Mouse (Mus musculus) myocyte (in vitro differentiated cells): ENCODE results near the gene Cbfb. TPM values are rescaled to one million over a fixed set of nuclear protein-coding genes. Genes with fewer than 3 reads are reported as not detected.

Experiments used
- H3K27me3 ChIP-seq: one replicate; pipeline ENCODE4 v1.6.1; 2011; ENCODE audit not compliant: control insufficient read depth, insufficient read depth, insufficient read length
- H3K36me3 ChIP-seq: one replicate; pipeline ENCODE4 v1.6.1; 2011; ENCODE audit not compliant: control insufficient read depth, insufficient read depth
- H3K4me2 ChIP-seq: one replicate; pipeline ENCODE4 v1.6.1; 2011; ENCODE audit warnings: low read depth, control low read depth
- H3K4me3 ChIP-seq: one replicate; pipeline ENCODE4 v1.5.1; 2011; ENCODE audit warnings: mild to moderate bottlenecking, control low read depth, moderate library complexity
- H3K79me2 ChIP-seq: one replicate; pipeline ENCODE4 v1.6.1; 2011; ENCODE audit not compliant: control insufficient read depth, insufficient read depth
- H3ac ChIP-seq: one replicate; pipeline ENCODE4 v1.6.1; 2011; ENCODE audit not compliant: control insufficient read depth, insufficient read length
- CEBPB ChIP-seq: IDR thresholded peaks from 2 replicates; pipeline ENCODE4 v1.6.1; 2011; ENCODE audit warnings: mild to moderate bottlenecking, moderate library complexity; ENCODE audit not compliant: poor library complexity, insufficient read depth, severe bottlenecking
- E2F4 ChIP-seq: IDR thresholded peaks from one replicate; pipeline ENCODE4 v1.6.1; 2011; ENCODE audit warnings: mild to moderate bottlenecking, control low read depth, moderate library complexity; ENCODE audit not compliant: insufficient read depth
- MAX ChIP-seq: IDR thresholded peaks from one replicate; pipeline ENCODE4 v1.6.1; 2011; ENCODE audit warnings: low read depth, mild to moderate bottlenecking, control low read depth
- MYOG ChIP-seq, 3 experiments: IDR thresholded peaks; one replicate each; pipeline ENCODE4 v1.6.1; 2011; ENCODE audit warnings: control low read depth in 2 of 3, low read depth in 2 of 3, mild to moderate bottlenecking in 2 of 3; ENCODE audit not compliant: insufficient read length in 2 of 3, control insufficient read depth in 1 of 3, insufficient read depth in 1 of 3
- POLR2A ChIP-seq: IDR thresholded peaks from one replicate; pipeline ENCODE4 v1.6.1; 2011; ENCODE audit warnings: low read depth, mild to moderate bottlenecking, control low read depth, moderate library complexity; ENCODE audit not compliant: insufficient read length
- POLR2AphosphoS2 ChIP-seq: IDR thresholded peaks from one replicate; pipeline ENCODE4 v1.6.1; 2011; ENCODE audit warnings: low read depth, control low read depth; ENCODE audit not compliant: insufficient read length
- REST ChIP-seq: IDR thresholded peaks from one replicate; pipeline ENCODE4 v1.6.1; 2011; ENCODE audit warnings: mild to moderate bottlenecking, control low read depth, moderate library complexity; ENCODE audit not compliant: insufficient read depth, insufficient read length
- SRF ChIP-seq: IDR thresholded peaks from one replicate; pipeline ENCODE4 v1.6.1; 2011; ENCODE audit warnings: low read depth; ENCODE audit not compliant: control insufficient read depth, insufficient read length
- TCF12 ChIP-seq: IDR thresholded peaks from one replicate; pipeline ENCODE4 v1.6.1; 2011; ENCODE audit warnings: mild to moderate bottlenecking, control low read depth; ENCODE audit not compliant: poor library complexity, insufficient read depth, severe bottlenecking
- TCF3 ChIP-seq: IDR thresholded peaks from one replicate; pipeline ENCODE4 v1.6.1; 2011; ENCODE audit warnings: low read depth, control low read depth; ENCODE audit not compliant: insufficient read length
- polyA plus RNA-seq: library from polyadenylated mRNA; unstranded; fragments of >200 nt; fragmentation: generic; extraction: Trizol; gene quantifications from one replicate; pipeline ENCODE4 v1.2.1, GENCODE M21; 2012; ENCODE audit warnings: missing spikeins

Gene Cbfb
- polyA plus RNA-seq, 1 experiment: 38.1 TPM

- H3ac ChIP-seq: no peak overlapping the region
- no peaks in the 10 kb centered on the region for H3K79me2 ChIP-seq
- no peak for TF ChIP-seq POLR2AphosphoS2
- no peak for TF ChIP-seq SRF
- no peak for TF ChIP-seq TCF3
- no peak overlapping the region for H3K4me2 ChIP-seq
- no peak overlapping the region for H3K4me3 ChIP-seq
- H3K36me3 ChIP-seq: no peaks in the 10 kb centered on the region
- H3K27me3 ChIP-seq: no peaks in the 10 kb centered on the region
Measured at GRCm38 (mm10) chr8:105217926-105218522, 47.5 kb downstream of the Cbfb start.

DNA sequence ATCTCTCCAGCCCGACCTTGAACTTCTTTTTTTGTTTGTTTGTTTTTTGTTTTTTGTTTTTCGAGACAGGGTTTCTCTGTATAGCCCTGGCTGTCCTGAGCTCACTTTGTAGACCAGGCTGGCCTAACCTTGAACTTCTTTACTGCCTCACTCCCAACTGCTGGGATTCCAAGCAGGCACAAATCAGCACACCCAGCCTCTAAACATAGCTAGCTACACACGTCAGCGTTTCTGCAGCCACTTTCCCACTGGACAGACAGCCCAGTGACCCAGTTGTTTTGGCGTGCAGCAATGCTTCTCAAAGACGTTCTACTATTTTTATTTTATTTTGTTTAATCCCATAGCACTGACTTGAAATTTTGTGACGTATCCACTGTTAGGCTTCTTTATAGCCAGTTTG is 53.4 kb downstream of the Cbfb start:
- H3K79me2 ChIP-seq: peaks cover 37% of the 10 kb centered on the region
- H3K27me3 ChIP-seq: no peaks in the 10 kb centered on the region
- peak overlapping the region; percentile 62 for H3K4me3 ChIP-seq
- H3K4me2 ChIP-seq: no peak overlapping the region
- H3K36me3 ChIP-seq: no peaks in the 10 kb centered on the region
- H3ac ChIP-seq: no peak overlapping the region
- TF ChIP-seq CEBPB: no peak
- no peak for TF ChIP-seq MYOG (IDR thresholded peaks at IDR 0.05; ENCODE audit: control insufficient read depth in 1 of 3, insufficient read depth in 1 of 3, insufficient read length in 2 of 3, low read depth in 2 of 3)
- no peak for TF ChIP-seq REST

DNA sequence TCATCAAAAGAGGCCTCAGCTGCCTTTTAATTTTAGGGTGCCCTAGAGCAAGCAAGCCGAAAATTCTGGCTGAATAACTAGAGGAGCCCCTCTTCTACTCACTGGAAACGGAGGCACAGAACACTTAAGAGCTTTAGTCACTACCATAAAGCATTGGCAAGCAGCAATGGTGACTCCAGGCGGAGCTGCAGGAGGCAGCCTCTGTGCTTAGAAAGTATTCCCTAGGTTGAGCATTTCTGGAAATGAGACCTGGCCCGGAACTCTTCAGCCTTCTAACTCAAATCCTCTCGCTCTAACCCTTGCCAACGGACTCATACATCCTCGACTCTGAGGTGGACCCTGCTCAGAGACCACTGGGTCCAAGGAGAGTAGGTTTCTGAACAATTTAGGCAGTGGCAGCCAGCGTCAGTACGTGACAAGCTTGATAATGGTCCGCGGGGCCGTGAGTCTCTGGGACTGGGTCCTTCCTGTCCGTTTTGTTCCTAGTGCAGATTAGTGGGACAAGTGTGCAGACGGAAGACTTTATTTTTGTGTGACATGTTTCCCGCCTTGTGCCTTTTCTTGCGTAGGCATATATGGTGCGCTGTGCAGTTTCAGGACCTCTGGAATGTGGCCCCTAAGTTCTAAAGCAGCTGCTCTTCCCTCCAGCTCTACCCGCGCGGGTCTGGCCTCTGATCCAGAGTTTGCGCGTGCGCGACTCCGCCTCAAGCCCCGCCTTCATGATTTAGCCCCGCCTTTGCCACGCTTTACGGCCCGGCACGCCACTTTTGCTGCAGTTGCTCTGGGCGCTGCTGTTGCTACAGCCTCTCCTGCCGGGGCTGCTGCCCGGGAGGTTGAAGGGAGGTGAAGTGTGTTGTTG is 54.2 kb downstream of the Cbfb start, which contains the start of gene D230025D16Rik:
TSS of gene D230025D16Rik (plus strand) at position 733 of the 859 bp plus-strand sequence.
- peak within 1 kb of the TSS; percentile 50 for H3ac ChIP-seq
- no peaks in the 10 kb centered on the region for H3K36me3 ChIP-seq
- H3K4me2 ChIP-seq: peak within 1 kb of the TSS; percentile 83
- TF ChIP-seq POLR2A (peak; percentile 96), MYOG (IDR thresholded peaks at IDR 0.05; ENCODE audit: control insufficient read depth in 1 of 3, insufficient read depth in 1 of 3, insufficient read length in 2 of 3, low read depth in 2 of 3) (peak in 1 of 3 experiments; percentile 68), POLR2AphosphoS2 (peak; percentile 89), SRF (peak; percentile 45), TCF12 (no peak)
- H3K4me3 ChIP-seq: peak within 1 kb of the TSS; percentile 62
- peaks cover 43% of the 10 kb centered on the region for H3K79me2 ChIP-seq
- no peaks in the 10 kb centered on the region for H3K27me3 ChIP-seq

DNA sequence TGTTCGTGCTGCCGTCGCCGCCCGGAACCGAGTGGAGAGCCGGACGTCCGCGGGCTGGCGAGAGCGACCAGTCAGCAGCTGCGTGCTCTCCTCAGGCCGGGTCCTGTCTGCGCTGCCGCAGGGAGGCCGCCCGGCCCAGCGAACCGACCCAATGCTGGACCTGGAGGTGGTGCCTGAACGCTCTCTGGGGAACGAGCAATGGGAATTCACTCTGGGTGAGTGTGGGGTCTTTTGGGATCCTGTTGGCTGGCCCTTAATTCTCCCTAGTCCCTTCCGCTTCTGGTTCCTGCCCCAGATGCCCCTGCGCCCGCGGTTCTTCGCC is 54.8 kb downstream of the Cbfb start:
- H3K4me3 ChIP-seq: peak overlapping the region; percentile 62
- peak overlapping the region; percentile 50 for H3ac ChIP-seq
- no peaks in the 10 kb centered on the region for H3K36me3 ChIP-seq
- peaks cover 49% of the 10 kb centered on the region for H3K79me2 ChIP-seq
- TF ChIP-seq E2F4: no peak
- no peak for TF ChIP-seq TCF3
- TF ChIP-seq POLR2AphosphoS2: no peak
- no peak for TF ChIP-seq CEBPB
- TF ChIP-seq MAX: no peak
- no peaks in the 10 kb centered on the region for H3K27me3 ChIP-seq
- peak overlapping the region; percentile 83 for H3K4me2 ChIP-seq

DNA sequence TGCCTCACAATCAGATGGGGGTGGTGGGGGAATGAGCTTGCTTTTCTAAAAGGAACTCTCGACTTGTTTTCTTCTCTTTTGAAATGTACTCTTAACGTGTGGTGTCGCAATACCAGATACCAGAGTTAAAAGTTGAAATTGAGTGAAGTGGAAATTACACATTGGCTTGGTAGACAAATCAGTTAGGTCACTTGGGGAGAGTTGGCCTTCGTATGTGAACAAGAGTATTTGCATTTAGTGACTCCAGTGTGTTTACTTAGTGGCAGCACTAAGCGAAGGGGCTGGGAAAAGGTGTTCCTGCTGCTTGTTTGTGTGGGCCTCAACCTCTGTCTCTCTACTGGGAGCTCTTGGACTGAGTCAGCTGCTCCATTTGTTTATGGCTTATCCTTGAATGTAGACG is 55.4 kb downstream of the Cbfb start:
- H3K79me2 ChIP-seq: peaks cover 49% of the 10 kb centered on the region
- peak overlapping the region; percentile 62 for H3K4me3 ChIP-seq
- TF ChIP-seq CEBPB: peak; percentile 25; the same call in 1 of the 2 replicates
- TF ChIP-seq POLR2A: no peak
- H3ac ChIP-seq: peak overlapping the region; percentile 50
- H3K4me2 ChIP-seq: peak overlapping the region; percentile 83
- H3K27me3 ChIP-seq: no peaks in the 10 kb centered on the region
- no peaks in the 10 kb centered on the region for H3K36me3 ChIP-seq
